Mouse (Mus musculus) cortical plate, adult 2 months (tissue): ENCODE data around the gene Rufy4. TPM values are rescaled to one million over a fixed set of nuclear protein-coding genes. Genes with fewer than 3 reads are reported as not detected.
A peak's percentile ranks its signal among the peaks of the same experiment; 100 is the strongest.

ENCODE experiments used
- H3K27ac ChIP-seq: fragments of 200-500 bp; 2 replicates; pipeline ENCODE4 v1.5.1; 2012; ENCODE audit warnings: low read length, control low read depth, inconsistent platforms; ENCODE audit not compliant: insufficient read depth
- H3K4me1 ChIP-seq: fragments of 200-500 bp; 2 replicates; pipeline ENCODE4 v1.6.1; 2011; ENCODE audit warnings: low read length; ENCODE audit not compliant: control insufficient read depth, insufficient read depth
- H3K4me3 ChIP-seq: fragments of 200-500 bp; 2 replicates; pipeline ENCODE4 v1.5.1; 2011; ENCODE audit warnings: mild to moderate bottlenecking, low read length, control low read depth; ENCODE audit not compliant: insufficient read depth
- CTCF ChIP-seq: fragments of 200-500 bp; IDR thresholded peaks from 2 replicates; pipeline ENCODE4 v1.5.1; 2011; ENCODE audit warnings: mild to moderate bottlenecking, control low read depth, low read length; ENCODE audit not compliant: insufficient read depth; ENCODE audit errors: extremely low read depth
- POLR2A ChIP-seq: fragments of 200-500 bp; IDR thresholded peaks from 2 replicates; pipeline ENCODE4 v1.6.1; 2011; ENCODE audit warnings: mild to moderate bottlenecking, low read length, control low read depth; ENCODE audit not compliant: insufficient read depth; ENCODE audit errors: extremely low read depth
- polyA plus RNA-seq: library from polyadenylated mRNA; depleted of rRNA; stranded (reverse); fragments of >200 nt; gene quantifications from 2 replicates; pipeline ENCODE4 v1.2.3, GENCODE M21; 2012; rRNA removed

The Rufy4 gene
- polyA plus RNA-seq, 1 experiment, result not detected

- H3K4me3 ChIP-seq, result no peak within 1 kb of the TSS
- no peak within 1 kb of the TSS for H3K27ac ChIP-seq
- peaks cover 3% of the 10 kb centered on the region; the same call in 1 of the 2 replicates for H3K4me1 ChIP-seq
- TF ChIP-seq POLR2A (no peak), CTCF (no peak)
Observed at GRCm38 (mm10) chr1:74194445-74194844, 69.1 kb downstream of the Rufy4 start, which contains the start of gene Cxcr1. Gene Cxcr1, minus strand, starts transcription at chr1:74194631.

GRCm38 (mm10) chr1:74195961-74196360 lies 70.6 kb downstream of the Rufy4 start:
- peak; percentile 51 for TF ChIP-seq CTCF
- no peak for TF ChIP-seq POLR2A
- Histone ChIP-seq H3K4me3 (no peak overlapping the region), H3K4me1 (peaks cover 3% of the 10 kb centered on the region; the same call in 1 of the 2 replicates), H3K27ac (no peak overlapping the region)

GRCm38 (mm10) chr1:74196621-74197419 lies 71.5 kb downstream of the Rufy4 start:
- H3K4me3 ChIP-seq, result no peak overlapping the region
- no peak for TF ChIP-seq POLR2A
- TF ChIP-seq CTCF, result no peak
- peaks cover 3% of the 10 kb centered on the region; the same call in 1 of the 2 replicates for H3K4me1 ChIP-seq
- H3K27ac ChIP-seq, result no peak overlapping the region

Other genes with a start within 250 kb of the Rufy4 start
- 19.3 and 23.0 TPM in 2 replicates for gene Tns1, start 1.1 kb upstream of the Rufy4 start, polyA plus RNA-seq
- not detected in 2 replicates for gene Cxcr2, start 28.4 kb downstream of the Rufy4 start, polyA plus RNA-seq
- not detected in 2 replicates for gene Cxcr1, start 69.1 kb downstream of the Rufy4 start, polyA plus RNA-seq
- gene Arpc2, start 110.5 kb downstream of the Rufy4 start, polyA plus RNA-seq, result 232 and 248 TPM in 2 replicates
- not detected in 2 replicates for gene Gpbar1, start 153.0 kb downstream of the Rufy4 start, polyA plus RNA-seq
- gene Aamp, start 159.2 kb downstream of the Rufy4 start, polyA plus RNA-seq, result 172 and 173 TPM in 2 replicates
- 127 and 138 TPM in 2 replicates for gene Pnkd, start 159.4 kb downstream of the Rufy4 start, polyA plus RNA-seq
- 35.5 and 46.0 TPM in 2 replicates for gene Tmbim1, start 180.1 kb downstream of the Rufy4 start, polyA plus RNA-seq
- 4.6 and 5.1 TPM in 2 replicates for gene Catip, start 236.6 kb downstream of the Rufy4 start, polyA plus RNA-seq
- 7.6 and 8.9 TPM in 2 replicates for gene Slc11a1, start 249.7 kb downstream of the Rufy4 start, polyA plus RNA-seq